ENCODE assay signal across 26 mouse cellular contexts in the genomic region with DNA sequence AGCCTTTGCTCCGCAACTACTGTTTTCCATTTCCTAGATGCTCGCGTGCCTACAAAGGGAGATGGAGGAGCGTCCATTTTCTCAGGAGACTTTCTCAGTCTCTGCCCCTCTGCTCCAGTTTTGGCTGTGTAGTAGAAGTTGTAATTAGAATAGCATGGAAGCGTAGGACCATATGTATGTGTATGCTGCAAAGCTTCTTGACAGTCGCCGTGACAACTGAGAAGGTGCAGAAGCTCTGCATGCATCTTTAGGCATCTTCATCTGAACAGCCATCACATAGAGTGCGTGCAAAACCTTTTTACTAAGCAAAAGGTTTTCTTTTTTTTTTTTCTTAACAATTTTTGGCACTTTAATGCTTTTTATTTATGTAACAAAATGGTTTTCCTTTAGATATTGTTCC. TPM values are rescaled to one million over a fixed set of nuclear protein-coding genes. Genes with fewer than 3 reads are reported as not detected.
A peak's percentile ranks its signal among the peaks of the same experiment; 100 is the strongest.
DNase-seq lines count a peak whose midpoint lies in the region; ATAC-seq and TF ChIP-seq lines count a peak whose summit lies in the region.
"Had no signal": no experiment of that assay in that cellular context is flagged by ENCODE, and none has a peak within 500 bp of the region (broad histone marks: within the 10 kb centered on the region; RNA-seq: fewer than 3 reads in every experiment).

No protein-coding gene starts in this region.

- peak; percentile 7 for DNase-seq in forebrain, postnatal 0 days
- DNase-seq in forebrain, embryonic 11.5 days (ENCODE audit: low spot score) = no peak
- DNase-seq in right cerebral cortex, postnatal 10 days (ENCODE audit: low spot score in 2 of 2) = peak; percentile 27 to 51
- DNase-seq in right cerebral cortex, postnatal 36 days (ENCODE audit: low spot score in 2 of 2) = no peak
- DNase-seq in brain, embryonic 14.5 days (ENCODE audit: low read depth) = peak; percentile 15
- no peak for DNase-seq in ovary, adult 18-20 months (ENCODE audit: low spot score)
- DNase-seq in heart, adult 9 months (ENCODE audit: low spot score in 2 of 2) = no peak
- DNase-seq: adrenal gland, adult 8-10 months; adrenal gland, postnatal 25 days; cerebellum, adult 11-12 months; cerebellum, adult 8-10 months; cerebellum, postnatal 10 days; cerebellum, postnatal 36 days; embryo, embryonic 11 days; gastrocnemius, postnatal 10 days; gastrocnemius, postnatal 36 days; heart, adult 2 months had no signal

- no peaks in the 10 kb centered on the region for H3K27me3 ChIP-seq in forebrain, postnatal 0 days (ENCODE audit: insufficient read depth, low read length)
- H3K27me3 ChIP-seq in forebrain, embryonic 11.5 days (ENCODE audit: control insufficient read depth, insufficient read depth, low read length) = no peaks in the 10 kb centered on the region
- H3K27me3 ChIP-seq: embryonic facial prominence, embryonic 13.5 days; forebrain, embryonic 13.5 days; hindbrain, embryonic 12.5 days had no signal

- H3K27ac ChIP-seq in forebrain, postnatal 0 days (ENCODE audit: low read depth, low read length) = no peak overlapping the region
- no peak overlapping the region for H3K27ac ChIP-seq in forebrain, embryonic 11.5 days (ENCODE audit: low read depth, low read length)
- H3K27ac ChIP-seq: embryonic facial prominence, embryonic 10.5 days; embryonic facial prominence, embryonic 13.5 days; forebrain, embryonic 13.5 days; heart, adult 2 months; hindbrain, embryonic 12.5 days had no signal

- WGBS in forebrain, postnatal 0 days = 77% methylated on average over 8 of the region's 8 CpGs
- 92% methylated on average over 8 of the region's 8 CpGs for WGBS in forebrain, embryonic 11.5 days

- no peak overlapping the region for H3K4me2 ChIP-seq in forebrain, postnatal 0 days (ENCODE audit: low read depth)
- H3K4me2 ChIP-seq in forebrain, embryonic 11.5 days (ENCODE audit: low read depth, low read length, severe bottlenecking) = no peak overlapping the region
- H3K4me2 ChIP-seq: embryonic facial prominence, embryonic 13.5 days; forebrain, embryonic 13.5 days; heart, embryonic 11.5 days; hindbrain, embryonic 12.5 days had no signal

- no peak overlapping the region for H3K9ac ChIP-seq in forebrain, postnatal 0 days
- no peak overlapping the region for H3K9ac ChIP-seq in forebrain, embryonic 11.5 days (ENCODE audit: low read length)
- H3K9ac ChIP-seq: embryonic facial prominence, embryonic 13.5 days; forebrain, embryonic 13.5 days; hindbrain, embryonic 12.5 days had no signal

- peak; percentile 69 for ATAC-seq in forebrain, postnatal 0 days
- ATAC-seq in forebrain, embryonic 11.5 days (replicated peaks; ENCODE audit: low FRiP score) = no peak
- ATAC-seq: activated CD4-positive, CD25-positive, alpha-beta regulatory T cell, adult 4 months; forebrain, embryonic 13.5 days; forebrain, embryonic 16.5 days; hindbrain, embryonic 16.5 days had no signal

- no peaks in the 10 kb centered on the region for H3K36me3 ChIP-seq in forebrain, postnatal 0 days (ENCODE audit: insufficient read depth)
- no peaks in the 10 kb centered on the region for H3K36me3 ChIP-seq in forebrain, embryonic 11.5 days (ENCODE audit: control insufficient read depth, insufficient read depth, low read length)
- H3K36me3 ChIP-seq: embryonic facial prominence, embryonic 10.5 days; embryonic facial prominence, embryonic 13.5 days; hindbrain, embryonic 12.5 days had no signal

- no peak for TF ChIP-seq CTCF in forebrain, postnatal 0 days (IDR thresholded peaks at IDR 0.05; ENCODE audit: low read depth)
- TF ChIP-seq CTCF in brain, embryonic 14.5 days (IDR thresholded peaks at IDR 0.05; ENCODE audit: borderline replicate concordance, extremely low read depth, insufficient read depth, insufficient read length) = no peak

- H3K4me3 ChIP-seq in forebrain, postnatal 0 days (ENCODE audit: low read depth, low read length) = no peak overlapping the region
- no peak overlapping the region for H3K4me3 ChIP-seq in forebrain, embryonic 11.5 days (ENCODE audit: low read depth, low read length)
- H3K4me3 ChIP-seq: embryonic facial prominence, embryonic 10.5 days; embryonic facial prominence, embryonic 13.5 days; erythroblast, embryonic 14.5 days; forebrain, embryonic 13.5 days; heart, adult 2 months; hindbrain, embryonic 12.5 days had no signal

- 0 out of 2 replicates have a peak, but pooled peaks cover 2% of the 10 kb centered on the region for H3K4me1 ChIP-seq in forebrain, postnatal 0 days (ENCODE audit: insufficient read depth)
- H3K4me1 ChIP-seq in forebrain, embryonic 11.5 days (replicated peaks; ENCODE audit: control insufficient read depth, insufficient read depth, low read length) = no peaks in the 10 kb centered on the region
- H3K4me1 ChIP-seq: embryonic facial prominence, embryonic 10.5 days; embryonic facial prominence, embryonic 13.5 days; forebrain, embryonic 13.5 days; hindbrain, embryonic 12.5 days had no signal

- no peaks in the 10 kb centered on the region for H3K9me3 ChIP-seq in forebrain, postnatal 0 days (ENCODE audit: low read length)
- H3K9me3 ChIP-seq in forebrain, embryonic 11.5 days (ENCODE audit: control insufficient read depth, low read length) = no peaks in the 10 kb centered on the region
- H3K9me3 ChIP-seq: embryonic facial prominence, embryonic 10.5 days; embryonic facial prominence, embryonic 13.5 days; forebrain, embryonic 13.5 days; hindbrain, embryonic 12.5 days had no signal

- no peak for TF ChIP-seq POLR2A in brain, embryonic 14.5 days (IDR thresholded peaks at IDR 0.05; ENCODE audit: borderline replicate concordance, extremely low read depth, insufficient read depth, insufficient read length, poor library complexity, severe bottlenecking)

RNA-seq across cellular contexts. Expression of gene Raph1, which starts 14.1 kb away (rescaled TPM):
- 24.7 and 32.5 TPM in 2 replicates for total RNA-seq in forebrain, postnatal 0 days (2014; rRNA removed)
- polyA plus RNA-seq in forebrain, postnatal 0 days (2015; fragmentation: Nextera tagmentation; extraction: Ambion mirVana) = 8.8 and 12.4 TPM in 2 replicates
- 24.0 and 25.1 TPM in 2 replicates for polyA plus RNA-seq in forebrain, embryonic 11.5 days (2014; fragmentation: Nextera tagmentation; extraction: Ambion mirVana)
- polyA plus RNA-seq in brain, embryonic 14.5 days (2012; rRNA removed) = 20.7 and 34.2 TPM in 2 replicates

Comparison
In these comparisons a context has a peak if more than half of its experiments do, and no peak if none do; other contexts are left out.
1. DNase-seq: peak in forebrain, postnatal 0 days (single experiment), right cerebral cortex, postnatal 10 days (2 of 2) and brain, embryonic 14.5 days (single experiment); none in forebrain, embryonic 11.5 days (single experiment), right cerebral cortex, postnatal 36 days (0 of 2), ovary, adult 18-20 months (single experiment) and heart, adult 9 months (0 of 2).